Mouse (Mus musculus) heart, postnatal 0 days (tissue): ENCODE data around the gene Pde8a. TPM values are rescaled to one million over a fixed set of nuclear protein-coding genes. Genes with fewer than 3 reads are reported as not detected.

Experiments used
- ATAC-seq: fragments of 200-750 bp; cut with Nextera tagmentation; 2 replicates; pipeline ENCODE4 v1.8.0; 2017; ENCODE audit warnings: low read depth, moderate number of reproducible peaks, moderate library complexity; ENCODE audit not compliant: insufficient read depth
- DNase-seq: peaks from one replicate; pipeline ENCODE4 v3.0.0-alpha.2; 2016; ENCODE audit warnings: low spot score
- H3K27ac ChIP-seq: fragments of 300-500 bp; sonication (generic); 2 replicates; pipeline ENCODE4 v1.5.1; 2014; ENCODE audit warnings: low read depth, mild to moderate bottlenecking
- H3K27me3 ChIP-seq: fragments of 300-500 bp; sonication (generic); 2 replicates; pipeline ENCODE4 v1.6.1; 2014; ENCODE audit warnings: low read length, mixed read lengths; ENCODE audit not compliant: control insufficient read depth, insufficient read depth
- H3K36me3 ChIP-seq: fragments of 300-500 bp; sonication (generic); replicated peaks from 2 replicates; pipeline ENCODE4 v1.6.1; 2014; ENCODE audit warnings: low read length, mixed read lengths; ENCODE audit not compliant: control insufficient read depth, insufficient read depth
- H3K4me1 ChIP-seq: fragments of 300-500 bp; sonication (generic); 2 replicates; pipeline ENCODE4 v1.6.1; 2014; ENCODE audit warnings: antibody characterized with exemption; ENCODE audit not compliant: control insufficient read depth, insufficient read depth
- H3K4me2 ChIP-seq: fragments of 300-500 bp; sonication (generic); 2 replicates; pipeline ENCODE4 v1.6.1; 2014; ENCODE audit warnings: low read depth, mild to moderate bottlenecking, low read length, moderate library complexity
- H3K4me3 ChIP-seq: fragments of 300-500 bp; sonication (generic); 2 replicates; pipeline ENCODE4 v1.5.1; 2014; ENCODE audit warnings: low read depth, low read length
- H3K9ac ChIP-seq: fragments of 300-500 bp; sonication (generic); replicated peaks from 2 replicates; pipeline ENCODE4 v1.6.1; 2014; ENCODE audit warnings: low read depth, low read length, mixed read lengths
- H3K9me3 ChIP-seq: fragments of 300-500 bp; sonication (generic); replicated peaks from 2 replicates; pipeline ENCODE4 v1.6.1; 2016; ENCODE audit warnings: low read length; ENCODE audit not compliant: control insufficient read depth
- CTCF ChIP-seq: IDR thresholded peaks from 2 replicates; pipeline ENCODE4 v1.5.1; 2016; ENCODE audit warnings: antibody characterized with exemption, control low read depth, low read depth
- EP300 ChIP-seq: IDR thresholded peaks from 2 replicates; pipeline ENCODE4 v1.6.1; 2016; ENCODE audit warnings: antibody characterized with exemption, low read depth
- WGBS: fragments of 180-500 bp; shearing (Covaris S2); extraction: QIAGEN DNeasy Blood & Tissue Kit; methylation state at CpG from one replicate; pipeline ENCODE4 v1.1.7; 2014; 5-methylcytosine and 5-hydroxymethylcytosine counted together
- polyA plus RNA-seq: library from polyadenylated mRNA; unstranded; fragments of >200 nt; fragmentation: Nextera tagmentation; extraction: Ambion mirVana; gene quantifications from 2 replicates; pipeline ENCODE4 v1.2.1, GENCODE M21; 2015
- total RNA-seq: library from RNA; depleted of rRNA; stranded (reverse); fragments of >200 nt; gene quantifications from 2 replicates; pipeline ENCODE4 v1.2.3, GENCODE M21; 2014; ENCODE audit warnings: low replicate concordance

Gene Pde8a
- total and polyA plus RNA-seq, 2 experiments from 2014 or later = 4.5 to 9.6 TPM

DNA sequence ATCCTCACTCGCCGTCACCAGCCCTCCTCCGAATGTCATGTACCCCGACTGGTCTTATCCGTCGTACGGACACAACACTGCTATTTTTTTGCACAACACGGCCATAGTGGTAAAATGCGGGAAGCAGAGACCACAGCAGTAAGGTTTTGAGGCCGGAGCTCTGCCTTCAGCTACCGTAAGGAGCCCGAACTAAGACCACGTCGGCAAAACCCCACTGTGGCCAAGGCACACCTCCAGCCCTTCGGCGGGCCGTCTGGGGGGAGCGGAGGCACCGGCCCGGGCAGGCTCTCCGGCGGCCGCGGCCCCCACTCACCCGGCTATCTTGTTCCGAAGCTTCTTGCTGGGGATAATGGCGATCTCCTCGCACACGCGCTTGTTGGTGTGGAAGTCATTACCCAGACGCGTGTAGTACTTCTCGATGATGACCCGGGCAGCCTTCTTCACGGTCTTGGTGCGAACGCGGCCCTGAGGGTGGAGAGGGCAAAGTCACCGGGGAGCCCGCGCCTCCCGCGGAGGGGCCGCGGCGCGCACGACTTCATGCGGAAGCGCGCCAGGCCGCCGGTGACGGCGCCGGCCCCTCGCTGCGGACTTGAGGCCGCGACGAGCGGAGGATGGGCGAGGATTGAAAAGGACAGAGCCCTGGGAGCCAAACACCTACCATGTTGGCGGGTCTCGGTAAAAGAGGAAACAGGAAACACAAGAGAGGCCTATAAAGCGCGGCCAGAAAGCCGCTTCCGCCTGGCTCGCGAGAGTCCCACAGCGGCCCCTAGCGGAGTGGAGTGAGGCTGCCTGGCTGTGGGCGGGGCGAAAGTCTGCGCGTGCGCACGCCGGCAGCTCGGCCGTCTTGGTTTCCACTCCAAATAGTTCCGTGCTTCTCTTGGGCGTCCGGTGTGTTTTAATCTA is 131.4 kb downstream of the Pde8a start, which contains the start of gene Rps17:
TSS of gene Rps17 (minus strand) at position 711 of the 903 bp plus-strand sequence.
- under 1% methylated on average over 82 of the region's 85 CpGs for WGBS
- Histone ChIP-seq H3K27me3 (no peaks in the 10 kb centered on the region), H3K4me3 (peak within 1 kb of the TSS; percentile 93), H3K36me3 (peaks cover 30% of the 10 kb centered on the region), H3K9me3 (no peaks in the 10 kb centered on the region), H3K4me1 (peaks cover 16% of the 10 kb centered on the region), H3K9ac (peak within 1 kb of the TSS; percentile 98), H3K27ac (peak within 1 kb of the TSS; percentile 90), H3K4me2 (peak within 1 kb of the TSS; percentile 86)
- DNase-seq = peak; percentile 82
- 0 out of 2 replicates have a peak, but pooled peaks have one; percentile 75 for TF ChIP-seq EP300
- TF ChIP-seq CTCF = peak; percentile 97
- peak; percentile 91 for ATAC-seq

DNA sequence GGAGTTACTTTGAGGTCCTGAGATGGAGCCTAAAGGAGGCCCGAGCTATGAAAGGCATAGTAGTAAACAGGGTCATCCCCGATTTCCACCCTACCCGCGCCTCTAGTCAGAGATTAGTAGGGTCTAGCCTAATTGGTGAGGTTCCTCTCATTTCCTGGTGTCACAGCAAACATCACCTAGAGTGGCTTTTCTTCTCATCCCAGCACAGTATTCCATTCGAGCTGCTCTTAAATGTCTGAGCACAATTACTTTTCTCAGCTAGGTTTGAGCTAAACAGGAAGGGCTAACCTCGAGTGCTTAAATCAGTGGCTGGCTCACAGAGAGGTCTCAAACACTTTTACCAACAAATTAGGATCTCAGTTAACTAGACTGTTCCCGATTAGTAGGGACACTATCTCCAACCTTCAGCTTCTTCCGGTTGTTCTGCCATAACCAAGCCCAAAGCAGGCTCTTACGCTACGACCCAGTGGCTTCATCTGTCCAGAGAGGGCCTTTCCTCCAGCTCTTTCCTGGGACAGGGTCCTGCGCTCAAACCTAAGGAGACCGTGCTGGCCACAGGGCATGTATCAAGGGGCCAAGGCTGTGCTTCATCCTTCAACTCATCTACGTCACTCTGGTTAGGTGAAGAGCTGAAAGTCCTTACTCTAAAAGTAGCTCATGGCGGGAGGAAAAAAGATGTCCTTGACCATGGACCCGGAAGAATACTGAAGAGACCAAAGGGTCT is 132.2 kb downstream of the Pde8a start:
- 58% methylated on average over 15 of the region's 15 CpGs for WGBS
- peak overlapping the region; percentile 60 for H3K4me2 ChIP-seq
- no peak for ATAC-seq

DNA sequence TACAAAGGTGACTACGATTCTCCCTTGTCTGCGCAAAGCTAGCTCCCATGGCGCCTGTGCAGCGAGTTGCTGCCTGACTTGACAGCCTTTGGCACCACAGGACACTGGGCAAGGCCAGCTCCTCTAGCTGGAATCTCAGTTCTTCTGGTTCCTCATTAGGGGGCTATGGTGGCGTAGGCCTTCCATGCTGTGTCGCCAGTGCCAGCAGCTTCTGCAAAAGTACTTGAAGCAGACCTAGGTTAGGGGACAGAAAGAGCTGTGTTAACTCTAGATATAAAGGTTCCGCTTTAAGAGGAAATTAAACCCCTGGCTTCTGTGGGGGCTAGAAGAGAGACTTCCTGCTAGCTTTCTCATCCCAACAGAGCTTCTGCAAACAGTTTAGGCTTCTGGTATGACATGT is 134.8 kb downstream of the Pde8a start:
- no peaks in the 10 kb centered on the region for H3K27me3 ChIP-seq
- H3K9ac ChIP-seq = no peak overlapping the region
- H3K9me3 ChIP-seq = no peaks in the 10 kb centered on the region
- no peak overlapping the region for H3K27ac ChIP-seq
- 60% methylated on average over 7 of the region's 7 CpGs for WGBS
- no peak overlapping the region for H3K4me3 ChIP-seq
- H3K36me3 ChIP-seq = peaks cover 2% of the 10 kb centered on the region
- no peak for ATAC-seq
- TF ChIP-seq EP300 = no peak
- TF ChIP-seq CTCF = no peak
- DNase-seq = no peak
- H3K4me1 ChIP-seq = peaks cover 10% of the 10 kb centered on the region
- H3K4me2 ChIP-seq = no peak overlapping the region

More for the DNA sequence above, 132.2 kb downstream of the Pde8a start:
- TF ChIP-seq CTCF = no peak
- no peak for TF ChIP-seq EP300
- H3K9me3 ChIP-seq = no peaks in the 10 kb centered on the region
- peaks cover 16% of the 10 kb centered on the region for H3K4me1 ChIP-seq
- peak overlapping the region; percentile 90 for H3K27ac ChIP-seq
- peak overlapping the region; percentile 57 for H3K9ac ChIP-seq
- H3K27me3 ChIP-seq = no peaks in the 10 kb centered on the region
- H3K36me3 ChIP-seq = peaks cover 22% of the 10 kb centered on the region
- no peak for DNase-seq
- peak overlapping the region; percentile 93 for H3K4me3 ChIP-seq

DNA sequence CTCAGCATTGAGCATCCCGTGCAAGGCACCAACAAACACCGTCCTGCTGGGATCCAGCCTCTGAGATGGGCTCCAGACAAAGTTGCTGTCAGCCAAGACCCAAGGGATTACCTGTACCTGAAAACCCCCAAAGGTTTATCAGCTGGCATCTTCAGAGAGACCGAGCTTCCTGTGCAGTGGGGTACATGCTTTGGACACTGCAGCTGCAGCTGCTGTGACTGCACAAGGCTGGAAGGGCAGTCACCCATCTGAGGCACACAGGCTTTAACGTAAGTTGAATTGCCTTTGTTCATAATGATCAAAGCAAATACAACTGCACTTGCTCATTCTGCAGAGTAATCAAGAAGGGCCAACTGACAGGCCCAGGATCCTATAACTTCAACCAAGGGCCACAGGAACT is 138.4 kb downstream of the Pde8a start:
- DNase-seq (no peak), ATAC-seq (no peak)
- WGBS = 77% methylated on average over 4 of the region's 4 CpGs
- no peak overlapping the region for H3K9ac ChIP-seq
- no peaks in the 10 kb centered on the region for H3K27me3 ChIP-seq
- no peaks in the 10 kb centered on the region for H3K9me3 ChIP-seq
- H3K4me1 ChIP-seq = no peaks in the 10 kb centered on the region
- no peak overlapping the region for H3K4me2 ChIP-seq
- H3K27ac ChIP-seq = peak overlapping the region; percentile 17; the same call in 1 of the 2 replicates
- no peak overlapping the region for H3K4me3 ChIP-seq
- no peak for TF ChIP-seq CTCF
- H3K36me3 ChIP-seq = no peaks in the 10 kb centered on the region

DNA sequence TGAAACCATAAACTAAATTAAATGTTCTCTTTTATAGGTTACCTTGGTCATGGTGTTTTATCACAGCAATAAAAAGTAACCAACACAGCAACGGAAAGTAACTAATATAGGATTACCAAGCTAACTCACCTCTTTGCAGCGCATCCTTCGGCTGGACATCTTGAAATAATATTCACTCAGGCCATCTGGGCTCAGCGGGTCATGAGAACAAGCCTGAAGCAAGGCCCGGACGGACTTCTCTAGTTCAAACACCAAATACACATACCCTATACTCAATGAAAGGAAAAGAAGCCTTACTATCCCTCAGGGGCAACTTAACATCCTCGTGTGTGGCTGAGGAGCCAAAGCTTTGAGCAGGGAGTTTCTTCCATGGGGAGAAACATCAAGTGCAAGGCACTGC is 142.3 kb downstream of the Pde8a start:
- H3K36me3 ChIP-seq = no peaks in the 10 kb centered on the region
- H3K27ac ChIP-seq = no peak overlapping the region
- no peak overlapping the region for H3K4me3 ChIP-seq
- no peak for TF ChIP-seq CTCF
- TF ChIP-seq EP300 = no peak
- DNase-seq = no peak
- no peaks in the 10 kb centered on the region for H3K4me1 ChIP-seq
- no peak overlapping the region for H3K9ac ChIP-seq
- no peak for ATAC-seq
- no peaks in the 10 kb centered on the region for H3K27me3 ChIP-seq
- H3K4me2 ChIP-seq = no peak overlapping the region
- 80% methylated on average over 7 of the region's 7 CpGs for WGBS
- no peaks in the 10 kb centered on the region for H3K9me3 ChIP-seq
